Mouse (Mus musculus) embryonic fibroblast, embryonic 13.5 days (primary cell): Measurements from ENCODE around the gene Slamf8.

Experiments
- CTCF ChIP-seq: IDR thresholded peaks from 2 replicates; pipeline ENCODE4 v1.5.1; 2011; ENCODE audit warnings: mild to moderate bottlenecking, control low read depth, low read length, moderate library complexity, borderline replicate concordance; ENCODE audit not compliant: insufficient read depth
- POLR2A ChIP-seq: IDR thresholded peaks from 2 replicates; pipeline ENCODE4 v1.6.1; 2011; ENCODE audit warnings: low read depth, mild to moderate bottlenecking, control low read depth, low read length, moderate library complexity

GRCm38 (mm10) chr1:172584271-172584670 is 6.1 kb downstream of the Slamf8 start:
- no peak for TF ChIP-seq CTCF
- TF ChIP-seq POLR2A: no peak
